Mouse (Mus musculus) CH12.LX (cell line): ENCODE measurements around the gene Mark4. TPM values are rescaled to one million over a fixed set of nuclear protein-coding genes. Genes with fewer than 3 reads are reported as not detected.

ENCODE experiments used
- DNase-seq: peaks from one replicate; pipeline ENCODE4 v3.0.0-alpha.2; 2013; ENCODE audit errors: extremely low read depth
- H3K27ac ChIP-seq: 2 replicates; pipeline ENCODE4 v1.5.1; 2012; ENCODE audit warnings: low read depth, mild to moderate bottlenecking, control low read depth, moderate library complexity; ENCODE audit not compliant: insufficient read depth
- H3K27me3 ChIP-seq: replicated peaks from 2 replicates; pipeline ENCODE3; 2012; ENCODE audit warnings: inconsistent platforms
- H3K36me3 ChIP-seq, 2 experiments: replicated peaks in 1 of 2; 2 replicates each; pipeline versions ENCODE3 to v1.6.1; 2012; ENCODE audit warnings: inconsistent platforms in 1 of 2, low read length in 1 of 2, mild to moderate bottlenecking in 1 of 2, mixed read lengths in 1 of 2, moderate library complexity in 1 of 2; ENCODE audit not compliant: control insufficient read depth in 1 of 2, insufficient read depth in 1 of 2
- H3K4me1 ChIP-seq, 2 experiments: 2 replicates each; pipeline ENCODE4 v1.6.1; 2012; ENCODE audit warnings: inconsistent platforms in 1 of 2, moderate library complexity in 1 of 2; ENCODE audit not compliant: insufficient read depth in 2 of 2, control insufficient read depth in 1 of 2
- H3K4me2 ChIP-seq: 2 replicates; pipeline ENCODE4 v1.6.1; 2012; ENCODE audit warnings: low read depth, mild to moderate bottlenecking, control low read depth; ENCODE audit not compliant: poor library complexity, insufficient read depth, severe bottlenecking
- H3K4me3 ChIP-seq, 3 experiments: fragments of 150-350 bp in 1 of 3; sonication (generic) in 1 of 3; replicated peaks in 1 of 3; 2 replicates each; pipeline versions ENCODE3 to v1.5.1; 2011 to 2012; ENCODE audit warnings: low read depth in 2 of 3, low read length in 2 of 3, mild to moderate bottlenecking in 2 of 3, moderate library complexity in 2 of 3, control low read depth in 1 of 3, improper control_type of control experiment in 1 of 3, inconsistent platforms in 1 of 3, mixed read lengths in 1 of 3; ENCODE audit not compliant: poor library complexity in 1 of 3
- H3K79me2 ChIP-seq: replicated peaks from 2 replicates; pipeline ENCODE4 v1.6.1; 2012; ENCODE audit warnings: mild to moderate bottlenecking, moderate library complexity; ENCODE audit not compliant: control insufficient read depth, poor library complexity, insufficient read depth, severe bottlenecking; ENCODE audit errors: extremely low read depth
- H3K9ac ChIP-seq: 2 replicates; pipeline ENCODE4 v1.6.1; 2012; ENCODE audit warnings: low read depth, mild to moderate bottlenecking, control low read depth, moderate library complexity; ENCODE audit not compliant: insufficient read depth
- H3K9me3 ChIP-seq: replicated peaks from 2 replicates; pipeline ENCODE3; 2012; ENCODE audit warnings: low read length, inconsistent platforms, mixed read lengths
- BHLHE40 ChIP-seq: IDR thresholded peaks from 2 replicates; pipeline ENCODE4 v1.6.1; 2011; ENCODE audit warnings: mild to moderate bottlenecking, low read depth, low read length, improper control_type of control experiment
- CHD2 ChIP-seq: IDR thresholded peaks from 2 replicates; pipeline ENCODE4 v1.6.1; 2011; ENCODE audit warnings: low read length, improper control_type of control experiment
- CTCF ChIP-seq, 2 experiments: IDR thresholded peaks in 1 of 2; conservative IDR thresholded peaks in 1 of 2; 2 replicates each; pipeline ENCODE4 v1.5.1; 2011 to 2012; ENCODE audit warnings: low read depth in 2 of 2, low read length in 2 of 2, improper control_type of control experiment in 1 of 2, inconsistent platforms in 1 of 2, mild to moderate bottlenecking in 1 of 2, moderate library complexity in 1 of 2
- ETS1 ChIP-seq: conservative IDR thresholded peaks from 2 replicates; pipeline ENCODE4 v1.6.1; 2012; ENCODE audit warnings: low read depth, mild to moderate bottlenecking, inconsistent platforms, low read length, improper control_type of control experiment, moderate library complexity
- HCFC1 ChIP-seq: IDR thresholded peaks from 2 replicates; pipeline ENCODE4 v1.6.1; 2012; ENCODE audit warnings: low read depth, mild to moderate bottlenecking, inconsistent platforms, low read length, improper control_type of control experiment
- IRF4 ChIP-seq: IDR thresholded peaks from 2 replicates; pipeline ENCODE4 v1.6.1; 2014; ENCODE audit warnings: low read depth, mild to moderate bottlenecking, inconsistent platforms, low read length, improper control_type of control experiment
- JUN ChIP-seq: IDR thresholded peaks from 2 replicates; pipeline ENCODE4 v1.6.1; 2011; ENCODE audit warnings: low read depth, mild to moderate bottlenecking, low read length, improper control_type of control experiment, moderate library complexity; ENCODE audit not compliant: insufficient read depth
- JUND ChIP-seq: conservative IDR thresholded peaks from 2 replicates; pipeline ENCODE4 v1.6.1; 2011; ENCODE audit warnings: low read depth, low read length, improper control_type of control experiment
- MAFK ChIP-seq: IDR thresholded peaks from 2 replicates; pipeline ENCODE4 v1.6.1; 2011; ENCODE audit warnings: low read length, improper control_type of control experiment; ENCODE audit not compliant: insufficient replicate concordance
- MAX ChIP-seq: IDR thresholded peaks from 2 replicates; pipeline ENCODE4 v1.6.1; 2011; ENCODE audit warnings: low read length, improper control_type of control experiment
- MAZ ChIP-seq: IDR thresholded peaks from 2 replicates; pipeline ENCODE4 v1.6.1; 2012; ENCODE audit warnings: low read depth, mild to moderate bottlenecking, inconsistent platforms, low read length, improper control_type of control experiment, moderate library complexity
- MEF2A ChIP-seq: IDR thresholded peaks from 2 replicates; pipeline ENCODE4 v1.6.1; 2014; ENCODE audit warnings: low read depth, mild to moderate bottlenecking, inconsistent platforms, low read length, improper control_type of control experiment, borderline replicate concordance
- MYC ChIP-seq: IDR thresholded peaks from 2 replicates; pipeline ENCODE4 v1.6.1; 2011; ENCODE audit warnings: low read depth, mild to moderate bottlenecking, improper control_type of control experiment, low read length
- NELFE ChIP-seq: IDR thresholded peaks from 2 replicates; pipeline ENCODE4 v1.6.1; 2011; ENCODE audit warnings: low read depth, low read length, improper control_type of control experiment
- NRF1 ChIP-seq: IDR thresholded peaks from 2 replicates; pipeline ENCODE4 v1.6.1; 2014; ENCODE audit warnings: low read depth, mild to moderate bottlenecking, inconsistent platforms, low read length, improper control_type of control experiment, moderate library complexity
- POLR2A ChIP-seq: IDR thresholded peaks from 2 replicates; pipeline ENCODE4 v1.6.1; 2011; ENCODE audit warnings: low read depth, mild to moderate bottlenecking, improper control_type of control experiment, low read length
- RAD21 ChIP-seq: IDR thresholded peaks from 2 replicates; pipeline ENCODE4 v1.6.1; 2011; ENCODE audit warnings: low read depth, mild to moderate bottlenecking, low read length, improper control_type of control experiment, moderate library complexity
- RCOR1 ChIP-seq: conservative IDR thresholded peaks from 2 replicates; pipeline ENCODE4 v1.6.1; 2012; ENCODE audit warnings: low read depth, mild to moderate bottlenecking, inconsistent platforms, low read length, improper control_type of control experiment
- SIN3A ChIP-seq: IDR thresholded peaks from 2 replicates; pipeline ENCODE4 v1.6.1; 2012; ENCODE audit warnings: low read length, improper control_type of control experiment, inconsistent platforms
- SMC3 ChIP-seq: IDR thresholded peaks from 2 replicates; pipeline ENCODE4 v1.6.1; 2011; ENCODE audit warnings: low read depth, low read length, improper control_type of control experiment
- TCF12 ChIP-seq: IDR thresholded peaks from 2 replicates; pipeline ENCODE4 v1.6.1; 2014; ENCODE audit warnings: low read depth, mild to moderate bottlenecking, inconsistent platforms, low read length, improper control_type of control experiment
- USF2 ChIP-seq: conservative IDR thresholded peaks from 2 replicates; pipeline ENCODE4 v1.6.1; 2011; ENCODE audit warnings: low read depth, low read length, improper control_type of control experiment
- ZC3H11A ChIP-seq: IDR thresholded peaks from 2 replicates; pipeline ENCODE4 v1.6.1; 2012; ENCODE audit warnings: low read depth, mild to moderate bottlenecking, inconsistent platforms, low read length, improper control_type of control experiment
- ZKSCAN1 ChIP-seq: IDR thresholded peaks from 2 replicates; pipeline ENCODE4 v1.6.1; 2012; ENCODE audit warnings: low read depth, inconsistent platforms, low read length, improper control_type of control experiment, borderline replicate concordance
- ZMIZ1 ChIP-seq: IDR thresholded peaks from 2 replicates; pipeline ENCODE4 v1.6.1; 2012; ENCODE audit warnings: low read depth, mild to moderate bottlenecking, inconsistent platforms, low read length, improper control_type of control experiment
- ZNF384 ChIP-seq: IDR thresholded peaks from 2 replicates; pipeline ENCODE4 v1.6.1; 2012; ENCODE audit warnings: low read depth, low read length, improper control_type of control experiment, inconsistent platforms
- dilution Hi-C: fragments of 300-500 bp; cut with MboI; formaldehyde crosslinking; loops from 2 replicates; pipeline ENCODE4 v1.14.3; 2020; ENCODE audit warnings: low sequenced_read_pairs; ENCODE audit not compliant: extremely low pct_unique_long_range_greater_than_20kb, extremely low pct_ligation_motif_present
- in situ Hi-C: fragments of 300-500 bp; cut with MboI; formaldehyde crosslinking; loops from 3 replicates; pipeline ENCODE4 v1.14.3; 2019; ENCODE audit warnings: low sequenced_read_pairs, low pct_ligation_motif_present, low pct_unique_long_range_greater_than_20kb, mixed read lengths
- polyA plus RNA-seq: library from polyadenylated mRNA; unstranded; fragments of >175 nt; gene quantifications from 2 replicates; pipeline ENCODE4 v1.2.1, GENCODE M21; 2012; ENCODE audit warnings: low read depth; ENCODE audit not compliant: insufficient read length
- total RNA-seq, 2 experiments: library from RNA; depleted of rRNA; stranded (reverse); fragments of 300-350 nt in 1 of 2; fragments of >200 nt in 1 of 2; gene quantifications; 2 replicates each; pipeline ENCODE4 v1.2.3; 2012 to 2014

The Mark4 gene
- total and polyA plus RNA-seq, 3 experiments, result 1.7 to 11.9 (median 7.3) TPM

GRCm38 (mm10) chr7:19444801-19445200 lies 13.8 kb downstream of the Mark4 start:
- no peak overlapping the region for H3K4me2 ChIP-seq
- no peak for DNase-seq
- H3K36me3 ChIP-seq, result peaks cover 64 to 85% of the 10 kb centered on the region in 2 experiments
- H3K27me3 ChIP-seq, result no peaks in the 10 kb centered on the region
- H3K4me3 ChIP-seq, result no peak overlapping the region
- H3K4me1 ChIP-seq, result peaks cover 6 to 21% of the 10 kb centered on the region in 2 experiments; a peak in 2 of 4 replicates
- no peaks in the 10 kb centered on the region for H3K9me3 ChIP-seq
- H3K27ac ChIP-seq, result no peak overlapping the region
- TF ChIP-seq USF2, result no peak
- TF ChIP-seq TCF12, result no peak
- no peak for TF ChIP-seq MAZ
- TF ChIP-seq ZKSCAN1, result no peak
- TF ChIP-seq RAD21, result no peak
- TF ChIP-seq CHD2, result no peak
- no peak for TF ChIP-seq ZMIZ1
- no peak for TF ChIP-seq POLR2A
- no peak for TF ChIP-seq MAX
- no peak for TF ChIP-seq RCOR1
- TF ChIP-seq JUN, result no peak
- no peak for TF ChIP-seq MEF2A
- no peak for TF ChIP-seq SIN3A
- TF ChIP-seq SMC3, result no peak
- TF ChIP-seq NELFE, result no peak
- TF ChIP-seq ETS1, result no peak
- no peak for TF ChIP-seq NRF1
- TF ChIP-seq JUND, result no peak
- no peak for TF ChIP-seq MYC
- TF ChIP-seq HCFC1, result no peak
- dilution Hi-C loops, result no loop called here
- H3K9ac ChIP-seq, result no peak overlapping the region
- no peaks in the 10 kb centered on the region for H3K79me2 ChIP-seq
- in situ Hi-C loops, result no loop called here

GRCm38 (mm10) chr7:19443344-19443743 lies 15.3 kb downstream of the Mark4 start:
- peak; percentile 70 for DNase-seq
- TF ChIP-seq RAD21 (peak; percentile 85), IRF4 (0 out of 2 replicates have a peak, but pooled peaks have one; percentile 15), HCFC1 (no peak), MAFK (no peak), ZC3H11A (no peak), BHLHE40 (no peak), CTCF (conservative IDR thresholded peaks at IDR 0.05 in 1 of 2, IDR thresholded peaks at IDR 0.05 in 1 of 2; ENCODE audit: low read depth in 2 of 2, low read length in 2 of 2) (peak; percentile 86 to 99), ZMIZ1 (no peak), ZNF384 (no peak), SMC3 (peak; percentile 75)
- no peak overlapping the region for H3K4me3 ChIP-seq
- no peaks in the 10 kb centered on the region for H3K79me2 ChIP-seq
- H3K27ac ChIP-seq, result no peak overlapping the region
- no peaks in the 10 kb centered on the region for H3K27me3 ChIP-seq
- H3K4me1 ChIP-seq, result peaks cover 6 to 19% of the 10 kb centered on the region in 2 experiments; a peak in 2 of 4 replicates
- dilution Hi-C loops, result no loop called here
- in situ Hi-C loops, result no loop called here
- no peak overlapping the region for H3K9ac ChIP-seq
- H3K36me3 ChIP-seq, result peaks cover 59 to 75% of the 10 kb centered on the region in 2 experiments
- no peaks in the 10 kb centered on the region for H3K9me3 ChIP-seq
- no peak overlapping the region for H3K4me2 ChIP-seq
